Mouse (Mus musculus) heart, embryonic 15.5 days (tissue): Measurements from ENCODE around the gene Spc24. TPM values are rescaled to one million over a fixed set of nuclear protein-coding genes. Genes with fewer than 3 reads are reported as not detected.
A peak's percentile ranks its signal among the peaks of the same experiment; 100 is the strongest.

Source experiments
- ATAC-seq: fragments of 200-750 bp; cut with Nextera tagmentation; replicated peaks from 2 replicates; pipeline ENCODE4 v1.8.0; 2017; ENCODE audit warnings: low read depth, moderate TSS enrichment; ENCODE audit not compliant: insufficient number of reproducible peaks, insufficient read depth, low FRiP score
- H3K27ac ChIP-seq: fragments of 300-500 bp; sonication (generic); 2 replicates; pipeline ENCODE4 v1.5.1; 2015; ENCODE audit warnings: mild to moderate bottlenecking, inconsistent platforms
- H3K27me3 ChIP-seq: fragments of 300-500 bp; sonication (generic); 2 replicates; pipeline ENCODE4 v1.6.1; 2015; ENCODE audit warnings: inconsistent platforms
- H3K36me3 ChIP-seq: fragments of 300-500 bp; sonication (generic); 2 replicates; pipeline ENCODE4 v1.6.1; 2015; ENCODE audit warnings: mild to moderate bottlenecking, inconsistent platforms
- H3K4me1 ChIP-seq: fragments of 300-500 bp; sonication (generic); replicated peaks from 2 replicates; pipeline ENCODE4 v1.6.1; 2015; ENCODE audit warnings: inconsistent platforms
- H3K4me2 ChIP-seq: fragments of 300-500 bp; sonication (generic); 2 replicates; pipeline ENCODE4 v1.6.1; 2015; ENCODE audit warnings: inconsistent platforms, mild to moderate bottlenecking, moderate library complexity
- H3K4me3 ChIP-seq: fragments of 300-500 bp; sonication (generic); 2 replicates; pipeline ENCODE4 v1.5.1; 2015; ENCODE audit warnings: mild to moderate bottlenecking, inconsistent platforms
- H3K9ac ChIP-seq: fragments of 300-500 bp; sonication (generic); 2 replicates; pipeline ENCODE4 v1.6.1; 2015; ENCODE audit warnings: mild to moderate bottlenecking, inconsistent platforms
- H3K9me3 ChIP-seq: fragments of 300-500 bp; sonication (generic); replicated peaks from 2 replicates; pipeline ENCODE4 v1.6.1; 2016; ENCODE audit warnings: inconsistent platforms
- WGBS: fragments of 180-500 bp; shearing (Covaris S2); methylation state at CpG from one replicate; pipeline ENCODE4 v1.1.7; 2015; ENCODE audit warnings: mixed read lengths; 5-methylcytosine and 5-hydroxymethylcytosine counted together
- polyA plus RNA-seq: library from polyadenylated mRNA; unstranded; fragments of >200 nt; fragmentation: Nextera tagmentation; extraction: Ambion mirVana; gene quantifications from 2 replicates; pipeline ENCODE4 v1.2.1, GENCODE M21; 2015

Spc24 gene
- polyA plus RNA-seq, 1 experiment from 2014 or later, result 69.6 TPM

- WGBS, result 62% methylated on average over 14 of the region's 14 CpGs
- Histone ChIP-seq H3K4me1 (peaks cover 33% of the 10 kb centered on the region), H3K9me3 (no peaks in the 10 kb centered on the region), H3K9ac (peak overlapping the region; percentile 8; the same call in 1 of the 2 replicates), H3K4me2 (peak overlapping the region; percentile 92; the same call in 1 of the 2 replicates), H3K36me3 (no peaks in the 10 kb centered on the region), H3K4me3 (peak overlapping the region; percentile 89; the same call in 1 of the 2 replicates), H3K27me3 (no peaks in the 10 kb centered on the region), H3K27ac (no peak overlapping the region)
- ATAC-seq, result no peak
Measured at GRCm38 (mm10) chr9:21726218-21726975, 33.7 kb downstream of the Spc24 start.

GRCm38 (mm10) chr9:21725224-21726121 is 34.6 kb downstream of the Spc24 start:
- Histone ChIP-seq H3K4me1 (peaks cover 40% of the 10 kb centered on the region), H3K4me2 (peak overlapping the region; percentile 92), H3K27me3 (no peaks in the 10 kb centered on the region), H3K27ac (peak overlapping the region; percentile 1; the same call in 1 of the 2 replicates), H3K4me3 (peak overlapping the region; percentile 89), H3K9ac (peak overlapping the region; percentile 8), H3K36me3 (no peaks in the 10 kb centered on the region), H3K9me3 (no peaks in the 10 kb centered on the region)
- 48% methylated on average over 23 of the region's 23 CpGs for WGBS
- no peak for ATAC-seq

- WGBS, result under 1% methylated on average over 18 of the region's 18 CpGs
Measured at GRCm38 (mm10) chr9:21724147-21724536, 36.0 kb downstream of the Spc24 start.

GRCm38 (mm10) chr9:21723377-21724146 is 36.5 kb downstream of the Spc24 start, which contains the start of gene Ldlr:
Ldlr (plus strand) TSS chr9:21723483.
- Histone ChIP-seq H3K4me1 (peaks cover 34% of the 10 kb centered on the region), H3K36me3 (no peaks in the 10 kb centered on the region), H3K4me2 (peak within 1 kb of the TSS; percentile 92), H3K9ac (peak within 1 kb of the TSS; percentile 75), H3K27me3 (no peaks in the 10 kb centered on the region), H3K9me3 (no peaks in the 10 kb centered on the region), H3K27ac (peak within 1 kb of the TSS; percentile 96), H3K4me3 (peak within 1 kb of the TSS; percentile 89)
- under 1% methylated on average over 47 of the region's 47 CpGs for WGBS
- ATAC-seq, result peak; percentile 82

More at GRCm38 (mm10) chr9:21724147-21724536, 36.0 kb downstream of the Spc24 start:
- Histone ChIP-seq H3K27me3 (no peaks in the 10 kb centered on the region), H3K4me1 (peaks cover 36% of the 10 kb centered on the region), H3K4me3 (peak overlapping the region; percentile 89), H3K9me3 (no peaks in the 10 kb centered on the region), H3K9ac (peak overlapping the region; percentile 75), H3K4me2 (peak overlapping the region; percentile 92), H3K36me3 (no peaks in the 10 kb centered on the region), H3K27ac (peak overlapping the region; percentile 96)
- ATAC-seq, result peak; percentile 94

GRCm38 (mm10) chr9:21721036-21721435 is 39.1 kb downstream of the Spc24 start:
- Histone ChIP-seq H3K27ac (peak overlapping the region; percentile 70), H3K27me3 (no peaks in the 10 kb centered on the region), H3K4me2 (no peak overlapping the region), H3K4me1 (peaks cover 28% of the 10 kb centered on the region), H3K4me3 (no peak overlapping the region), H3K9ac (no peak overlapping the region), H3K9me3 (no peaks in the 10 kb centered on the region), H3K36me3 (no peaks in the 10 kb centered on the region)
- ATAC-seq, result no peak
- WGBS, result 35% methylated on average over 2 of the region's 2 CpGs

- Histone ChIP-seq H3K9me3 (no peaks in the 10 kb centered on the region), H3K27me3 (no peaks in the 10 kb centered on the region), H3K4me3 (no peak overlapping the region), H3K4me2 (no peak overlapping the region), H3K9ac (no peak overlapping the region), H3K4me1 (peaks cover 17% of the 10 kb centered on the region), H3K27ac (no peak overlapping the region), H3K36me3 (no peaks in the 10 kb centered on the region)
- 74% methylated on average over 2 of the region's 2 CpGs for whole genome bisulfite sequencing
- no peak for ATAC-seq
Measured at GRCm38 (mm10) chr9:21717015-21717414, 43.1 kb downstream of the Spc24 start.

- Histone ChIP-seq H3K4me1 (peaks cover 8% of the 10 kb centered on the region), H3K36me3 (no peaks in the 10 kb centered on the region), H3K4me2 (no peak overlapping the region), H3K4me3 (no peak overlapping the region), H3K9me3 (no peaks in the 10 kb centered on the region), H3K9ac (no peak overlapping the region), H3K27ac (peak overlapping the region; percentile 45), H3K27me3 (no peaks in the 10 kb centered on the region)
- peak; percentile 85 for ATAC-seq
- WGBS, result 30% methylated on average over 4 of the region's 4 CpGs
Measured at GRCm38 (mm10) chr9:21715298-21715697, 44.8 kb downstream of the Spc24 start.

- H3K36me3 ChIP-seq, result peaks cover 23% of the 10 kb centered on the region
- no peaks in the 10 kb centered on the region for H3K4me1 ChIP-seq
- no peak overlapping the region for H3K4me2 ChIP-seq
- no peak for ATAC-seq
- no peak overlapping the region for H3K27ac ChIP-seq
- no peak overlapping the region for H3K4me3 ChIP-seq
- H3K9ac ChIP-seq, result no peak overlapping the region
- no peaks in the 10 kb centered on the region for H3K9me3 ChIP-seq
- 99% methylated on average over 3 of the region's 3 CpGs for WGBS
- no peaks in the 10 kb centered on the region for H3K27me3 ChIP-seq
Measured at GRCm38 (mm10) chr9:21709340-21709739, 50.8 kb downstream of the Spc24 start.

GRCm38 (mm10) chr9:21706586-21707265 is 53.4 kb downstream of the Spc24 start:
- no peak overlapping the region for H3K27ac ChIP-seq
- H3K27me3 ChIP-seq, result no peaks in the 10 kb centered on the region
- WGBS, result 88% methylated on average over 8 of the region's 8 CpGs
- peaks cover 48% of the 10 kb centered on the region for H3K36me3 ChIP-seq
- no peak overlapping the region for H3K4me2 ChIP-seq
- H3K9ac ChIP-seq, result no peak overlapping the region
- ATAC-seq, result no peak
- no peaks in the 10 kb centered on the region for H3K4me1 ChIP-seq
- H3K9me3 ChIP-seq, result no peaks in the 10 kb centered on the region
- H3K4me3 ChIP-seq, result no peak overlapping the region

GRCm38 (mm10) chr9:21706085-21706484 is 54.0 kb downstream of the Spc24 start:
- H3K4me1 ChIP-seq, result no peaks in the 10 kb centered on the region

More at GRCm38 (mm10) chr9:21706085-21706484, 54.0 kb downstream of the Spc24 start:
- Histone ChIP-seq H3K4me3 (no peak overlapping the region), H3K27me3 (no peaks in the 10 kb centered on the region), H3K9me3 (no peaks in the 10 kb centered on the region), H3K4me2 (no peak overlapping the region), H3K27ac (no peak overlapping the region), H3K36me3 (peaks cover 54% of the 10 kb centered on the region), H3K9ac (no peak overlapping the region)
- WGBS, result 81% methylated on average over 4 of the region's 4 CpGs
- no peak for ATAC-seq
